Mouse (Mus musculus) heart, postnatal 0 days (tissue): ENCODE data around the gene Rnf40.

Experiments
- CTCF ChIP-seq: IDR thresholded peaks from 2 replicates; pipeline ENCODE4 v1.5.1; 2016; ENCODE audit warnings: antibody characterized with exemption, control low read depth, low read depth
- EP300 ChIP-seq: IDR thresholded peaks from 2 replicates; pipeline ENCODE4 v1.6.1; 2016; ENCODE audit warnings: antibody characterized with exemption, low read depth

DNA sequence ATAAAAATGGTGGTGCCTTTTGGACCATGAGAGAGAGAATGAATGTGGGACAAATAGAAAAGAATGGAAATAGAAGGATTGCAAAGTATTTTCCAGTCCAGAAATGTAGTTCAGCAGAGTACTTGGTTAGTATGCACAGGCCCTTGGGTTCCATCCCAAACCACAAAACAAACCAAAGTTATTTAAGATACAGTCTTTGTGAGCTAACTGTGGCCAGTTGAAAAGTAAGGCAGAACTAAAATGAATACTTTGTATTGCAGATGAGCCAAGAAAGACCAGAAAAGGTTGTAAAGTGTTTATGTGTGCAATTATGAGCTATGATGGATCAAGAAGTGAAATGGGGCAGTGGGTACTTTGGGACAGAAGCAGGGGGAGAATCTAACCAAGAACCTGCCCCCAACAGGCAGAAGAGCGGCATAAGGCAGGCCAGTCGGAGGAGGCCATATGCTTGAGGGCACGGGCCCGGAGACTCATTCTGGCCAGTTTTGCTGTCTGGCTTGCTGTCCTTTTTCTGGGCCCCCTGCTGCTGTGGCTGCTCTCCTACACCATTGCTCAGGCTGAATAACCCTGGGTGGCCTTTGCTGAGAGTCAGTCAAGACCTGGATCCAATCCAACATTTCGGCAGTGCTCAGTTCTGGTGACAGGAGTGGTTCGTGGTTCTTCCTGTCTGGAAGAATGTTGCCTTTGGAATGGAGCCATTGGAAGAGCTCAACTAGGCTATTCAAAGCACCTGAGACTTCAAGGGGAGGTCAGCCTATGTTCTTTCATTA is 24.0 kb upstream of the Rnf40 start:
- TF ChIP-seq CTCF (peak; percentile 29), EP300 (0 out of 2 replicates have a peak, but pooled peaks have one; percentile 15)
